Mouse (Mus musculus): ENCODE data around the gene Ddx39.

Gene Ddx39

GRCm38 (mm10) chr8:83715031-83715690 lies at the start of gene Ddx39:
TSS of gene Ddx39 (plus strand) at chr8:83715177.
- in situ Hi-C loops (cut with MseI, MboI): no loop called here

GRCm38 (mm10) chr8:83665969-83666865 lies 48.8 kb upstream of the Ddx39 start, which contains the start of gene Ptger1:
TSS of gene Ptger1 (plus strand) at chr8:83666678.
- in situ Hi-C loops (cut with MseI, MboI): no loop called here

- in situ Hi-C loops (cut with MseI, MboI): no loop called here
Observed at GRCm38 (mm10) chr8:83666866-83667234, 48.1 kb upstream of the Ddx39 start.

DNA sequence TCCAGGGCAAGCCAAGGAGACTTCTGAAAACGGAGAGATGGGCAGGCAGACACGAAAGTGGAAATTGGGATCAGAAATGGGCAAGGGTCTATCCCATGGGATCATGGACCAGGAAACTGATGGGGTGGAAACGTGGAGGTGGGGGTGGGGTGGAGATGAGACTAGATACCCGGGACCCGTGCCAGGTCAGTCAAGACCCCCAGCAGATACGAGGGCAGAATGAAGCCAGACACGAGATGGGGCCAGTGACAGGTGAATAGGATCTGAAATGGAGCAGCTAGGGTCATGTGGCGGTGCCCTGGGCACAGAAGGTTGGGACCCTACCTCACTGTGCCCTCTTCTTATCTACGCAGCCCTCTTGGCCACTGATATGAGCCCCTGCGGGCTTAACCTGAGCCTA lies 47.5 kb upstream of the Ddx39 start:
- in situ Hi-C loops (cut with MseI, MboI): no loop called here

DNA sequence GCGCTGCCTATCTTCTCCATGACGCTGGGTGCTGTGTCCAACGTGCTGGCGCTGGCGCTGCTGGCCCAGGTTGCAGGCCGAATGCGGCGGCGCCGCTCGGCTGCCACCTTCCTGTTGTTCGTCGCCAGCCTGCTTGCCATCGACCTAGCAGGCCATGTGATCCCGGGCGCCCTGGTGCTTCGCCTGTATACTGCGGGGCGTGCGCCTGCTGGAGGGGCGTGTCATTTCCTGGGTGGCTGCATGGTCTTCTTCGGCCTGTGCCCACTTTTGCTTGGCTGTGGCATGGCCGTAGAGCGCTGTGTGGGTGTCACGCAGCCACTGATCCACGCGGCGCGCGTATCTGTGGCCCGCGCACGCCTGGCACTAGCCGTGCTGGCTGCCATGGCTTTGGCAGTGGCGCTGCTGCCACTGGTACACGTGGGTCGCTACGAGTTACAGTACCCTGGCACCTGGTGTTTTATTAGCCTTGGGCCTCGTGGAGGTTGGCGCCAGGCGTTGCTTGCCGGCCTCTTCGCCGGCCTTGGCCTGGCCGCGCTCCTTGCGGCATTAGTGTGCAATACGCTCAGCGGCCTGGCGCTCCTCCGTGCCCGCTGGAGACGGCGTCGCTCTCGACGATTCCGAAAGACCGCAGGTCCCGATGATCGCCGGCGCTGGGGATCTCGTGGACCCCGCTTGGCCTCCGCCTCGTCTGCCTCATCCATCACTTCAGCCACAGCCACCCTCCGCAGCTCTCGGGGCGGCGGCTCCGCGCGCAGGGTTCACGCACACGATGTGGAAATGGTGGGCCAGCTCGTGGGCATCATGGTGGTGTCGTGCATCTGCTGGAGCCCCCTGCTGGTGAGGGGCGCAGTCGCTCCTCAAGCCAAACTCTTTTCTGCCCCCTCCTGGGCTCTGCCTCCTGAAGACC lies 46.7 kb upstream of the Ddx39 start:
- in situ Hi-C loops (cut with MseI, MboI): no loop called here

DNA sequence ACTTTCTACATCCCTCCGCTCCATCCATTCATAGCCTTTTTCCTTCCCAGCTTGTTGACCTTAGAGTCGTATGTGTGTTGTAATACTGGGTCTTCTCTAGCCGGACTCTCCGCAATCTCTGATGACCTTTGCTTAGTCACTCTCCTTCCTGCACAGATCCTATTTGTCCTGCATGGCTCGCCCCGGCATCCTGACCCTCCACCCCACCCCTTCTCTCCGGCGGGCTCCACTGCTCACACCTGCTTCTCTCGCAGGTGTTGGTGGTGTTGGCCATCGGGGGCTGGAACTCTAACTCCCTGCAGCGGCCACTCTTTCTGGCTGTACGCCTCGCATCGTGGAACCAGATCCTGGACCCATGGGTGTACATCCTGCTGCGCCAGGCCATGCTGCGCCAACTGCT lies 46.0 kb upstream of the Ddx39 start:
- in situ Hi-C loops (cut with MseI, MboI): no loop called here

GRCm38 (mm10) chr8:83672936-83673335 lies 42.0 kb upstream of the Ddx39 start:
- in situ Hi-C loops (cut with MseI, MboI): no loop called here

GRCm38 (mm10) chr8:83674497-83674896 lies 40.5 kb upstream of the Ddx39 start:
- in situ Hi-C loops (cut with MseI, MboI): no loop called here

- in situ Hi-C loops (cut with MseI, MboI): no loop called here
Observed at GRCm38 (mm10) chr8:83679866-83680265, 35.1 kb upstream of the Ddx39 start.

- in situ Hi-C loops (cut with MseI, MboI): no loop called here
Observed at GRCm38 (mm10) chr8:83680603-83681002, 34.4 kb upstream of the Ddx39 start.

- in situ Hi-C loops (cut with MseI, MboI): no loop called here
Observed at GRCm38 (mm10) chr8:83681099-83681498, 33.9 kb upstream of the Ddx39 start.

GRCm38 (mm10) chr8:83684517-83684916 lies 30.5 kb upstream of the Ddx39 start:
- in situ Hi-C loops (cut with MseI, MboI): no loop called here

GRCm38 (mm10) chr8:83689264-83689663 lies 25.7 kb upstream of the Ddx39 start:
- in situ Hi-C loops (cut with MseI, MboI): no loop called here

DNA sequence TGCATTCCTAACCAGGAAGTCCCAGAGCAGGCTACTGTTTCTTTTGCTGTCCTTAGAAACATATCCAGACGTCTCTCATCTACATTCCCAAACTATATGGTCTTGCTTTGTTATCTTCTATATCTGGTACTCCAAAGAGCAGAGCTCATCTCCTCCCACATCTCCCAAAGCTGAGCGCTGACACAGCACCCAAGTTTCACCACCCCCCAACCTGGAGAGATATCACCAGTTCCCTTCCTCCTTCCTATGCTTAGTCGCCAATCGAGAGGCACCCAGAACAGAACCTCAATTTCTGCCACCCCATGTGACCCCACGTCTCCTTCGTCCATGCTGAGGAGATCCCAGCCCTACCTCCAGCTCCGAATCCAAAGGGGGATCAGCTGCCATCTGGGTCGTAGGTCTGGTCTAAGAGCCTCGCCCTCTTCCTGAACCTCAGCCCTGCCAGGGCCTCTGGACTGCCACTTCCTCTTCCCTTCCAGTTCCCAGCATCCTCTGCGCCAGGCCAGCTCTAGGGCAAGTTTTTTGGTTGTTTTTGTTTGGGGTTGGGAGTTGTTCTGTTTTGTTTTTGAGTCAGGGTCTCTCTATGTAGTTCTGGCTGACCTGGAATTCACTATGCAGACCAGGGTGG lies 21.3 kb upstream of the Ddx39 start:
- in situ Hi-C loops (cut with MseI, MboI): no loop called here

DNA sequence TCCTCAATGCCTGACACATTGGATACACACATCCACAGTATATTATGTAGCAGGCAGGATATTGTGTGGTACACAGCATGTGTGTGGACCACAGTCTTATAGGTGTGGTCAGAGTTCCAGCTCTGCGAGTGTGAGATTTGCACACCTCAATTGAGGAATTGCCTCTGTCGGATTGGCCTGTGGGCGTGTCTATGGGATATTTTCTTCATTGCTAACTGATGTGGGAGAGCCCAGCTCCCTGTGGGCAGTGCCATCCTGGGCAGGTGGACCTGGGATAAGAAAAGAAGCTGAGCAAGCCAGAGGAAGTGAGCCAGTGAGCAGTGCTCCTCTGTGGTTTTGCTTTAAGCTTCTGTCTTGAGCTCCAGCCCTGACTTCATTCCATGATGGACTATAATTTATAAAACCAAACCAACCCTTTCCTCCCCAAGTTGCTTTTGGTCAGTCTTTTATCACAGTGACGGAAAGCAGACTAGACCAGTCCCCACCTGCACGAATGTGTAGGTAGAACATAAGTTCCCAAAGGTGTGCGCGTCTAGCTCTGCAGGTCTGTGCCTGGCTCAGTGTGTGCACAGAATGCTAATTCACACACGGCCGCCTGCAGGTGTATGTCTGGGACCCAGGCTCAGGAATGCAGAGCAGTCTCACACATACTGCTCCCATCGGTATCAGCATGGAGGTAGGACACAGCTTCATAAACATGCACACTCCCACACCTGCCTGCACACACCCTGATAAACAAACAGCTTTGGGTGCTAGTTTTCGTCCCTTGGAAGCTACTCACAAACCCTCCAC lies 20.4 kb upstream of the Ddx39 start:
- in situ Hi-C loops (cut with MseI, MboI): no loop called here

DNA sequence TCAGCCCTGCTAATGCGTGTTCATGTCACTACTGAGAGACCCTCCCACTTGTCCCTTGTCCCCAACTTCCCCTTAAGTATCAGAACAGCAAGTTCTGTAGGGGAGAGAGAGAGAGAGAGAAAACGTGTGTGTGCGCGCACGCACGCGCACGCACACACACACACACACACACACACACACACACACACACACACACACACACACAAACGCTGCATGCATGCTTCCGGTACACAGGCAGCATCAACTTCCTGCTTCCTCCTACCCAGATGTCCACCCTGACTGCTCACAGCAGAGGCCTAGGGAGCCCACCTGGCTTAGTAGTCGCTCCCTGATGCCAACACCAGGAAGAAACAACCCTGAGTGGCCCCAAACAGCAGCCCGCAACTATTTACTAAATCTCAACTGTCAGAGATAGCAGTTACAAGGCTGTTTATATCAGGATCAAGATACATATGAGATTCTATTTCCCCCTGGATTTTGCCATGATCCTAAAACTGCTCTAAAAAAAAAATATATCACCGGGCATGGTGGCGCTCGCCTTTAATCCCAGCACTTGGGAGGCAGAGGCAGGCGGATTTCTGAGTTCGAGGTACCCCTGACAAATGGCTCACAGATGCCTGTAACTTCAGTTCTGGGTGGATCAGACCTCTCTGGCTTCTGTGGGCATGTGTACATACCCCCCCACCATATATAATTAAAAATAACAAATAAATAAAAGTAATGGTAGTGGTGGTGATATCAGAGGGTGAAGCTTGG lies 19.4 kb upstream of the Ddx39 start:
- in situ Hi-C loops (cut with MseI, MboI): no loop called here

DNA sequence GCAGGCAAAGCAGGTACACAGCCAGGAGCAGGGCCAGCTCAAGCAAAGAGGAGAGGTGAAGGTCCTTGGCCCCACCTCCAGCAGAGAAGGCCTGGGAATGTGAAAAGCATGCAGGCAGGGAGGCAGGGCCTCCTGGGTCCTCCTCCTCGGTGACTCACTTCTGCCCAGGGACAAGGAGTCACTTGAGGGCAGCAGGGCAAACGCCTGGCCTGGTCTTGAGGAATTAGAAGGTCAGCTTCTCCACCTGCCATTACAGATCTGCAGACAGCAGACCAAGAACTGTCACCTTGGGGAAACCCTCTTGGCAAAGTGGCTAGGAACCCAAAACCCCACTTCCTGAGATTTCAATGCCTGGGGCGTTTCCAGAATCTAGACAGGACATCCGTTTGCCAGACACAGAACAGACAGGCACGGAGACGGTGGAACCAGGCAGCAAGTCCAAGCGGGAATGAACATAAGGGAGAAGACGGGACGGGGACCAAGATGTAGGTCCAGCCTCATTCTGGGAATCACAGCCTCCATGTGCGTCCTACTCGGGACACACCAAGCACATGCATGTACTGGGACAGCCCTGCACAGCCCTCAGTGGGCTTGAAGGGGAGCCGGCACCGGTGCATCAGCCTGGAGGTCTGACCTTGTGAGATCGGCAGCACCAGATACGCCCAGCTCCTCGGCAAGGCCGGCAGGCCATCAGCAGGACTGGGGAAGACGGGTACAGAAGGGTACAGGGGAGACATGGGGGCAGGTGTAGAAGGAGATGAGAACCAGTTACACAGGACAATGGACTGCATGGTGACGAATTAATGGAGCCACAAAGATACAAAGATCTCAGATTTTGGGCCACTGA lies 17.4 kb upstream of the Ddx39 start:
- in situ Hi-C loops (cut with MseI, MboI): no loop called here

- in situ Hi-C loops (cut with MseI, MboI): no loop called here
Observed at GRCm38 (mm10) chr8:83698291-83698660, 16.7 kb upstream of the Ddx39 start.
